Mouse (Mus musculus): ENCODE results near the gene Junb.

- TF ChIP-seq CTCF (conservative IDR thresholded peaks at IDR 0.05; ENCODE audit: low read length) (no peak), NANOG (IDR thresholded peaks at IDR 0.05; ENCODE audit: borderline replicate concordance, low read length) (no peak), POU5F1 (IDR thresholded peaks at IDR 0.05; ENCODE audit: borderline replicate concordance, low read length) (no peak)
Observed at GRCm38 (mm10) chr8:84927513-84927912, 51.0 kb downstream of the Junb start.

Measured in E14TG2a.4 (cell line).